Mouse (Mus musculus): ENCODE measurements around the gene Sirt3.

Gene Sirt3

GRCm38 (mm10) chr7:140856785-140857549, 25.1 kb downstream of the Sirt3 start, which contains the start of gene Ric8a:
TSS of gene Ric8a (plus strand) at chr7:140856957.
- in situ Hi-C loops (cut with MboI; ENCODE audit: low pct_unique_long_range_greater_than_20kb in 1 of 2, low sequenced_read_pairs in 2 of 2, unreplicated experiment in 1 of 2) = no loop called here

GRCm38 (mm10) chr7:140855860-140856784, 26.0 kb downstream of the Sirt3 start, which contains the start of gene Gm45785:
TSS of gene Gm45785 (minus strand) at chr7:140856331.
- in situ Hi-C loops (cut with MboI; ENCODE audit: low pct_unique_long_range_greater_than_20kb in 1 of 2, low sequenced_read_pairs in 2 of 2, unreplicated experiment in 1 of 2) = no loop called here

GRCm38 (mm10) chr7:140855181-140855580, 26.9 kb downstream of the Sirt3 start:
- in situ Hi-C loops (cut with MboI; ENCODE audit: low pct_unique_long_range_greater_than_20kb in 1 of 2, low sequenced_read_pairs in 2 of 2, unreplicated experiment in 1 of 2) = no loop called here

DNA sequence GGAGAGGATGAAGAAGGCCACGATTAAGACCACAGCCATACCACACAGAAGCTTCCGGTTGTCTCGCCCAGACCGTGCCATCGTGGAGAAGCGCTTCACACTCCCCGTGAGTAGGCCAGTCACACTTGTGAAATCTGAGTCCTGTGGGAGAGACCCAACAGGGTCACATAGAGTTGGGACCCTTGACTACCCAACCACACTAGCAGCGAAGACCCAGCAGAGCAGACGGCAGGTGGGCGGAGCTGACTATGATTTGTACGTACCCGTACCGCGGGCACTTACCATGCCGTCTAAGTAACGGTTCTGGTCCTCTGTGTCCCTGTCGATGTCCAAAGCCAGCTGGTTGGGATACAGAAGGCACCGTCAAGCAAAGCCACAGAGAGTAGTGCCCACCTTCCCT, 27.6 kb downstream of the Sirt3 start:
- in situ Hi-C loops (cut with MboI; ENCODE audit: low pct_unique_long_range_greater_than_20kb in 1 of 2, low sequenced_read_pairs in 2 of 2, unreplicated experiment in 1 of 2) = no loop called here

- in situ Hi-C loops (cut with MboI; ENCODE audit: low pct_unique_long_range_greater_than_20kb in 1 of 2, low sequenced_read_pairs in 2 of 2, unreplicated experiment in 1 of 2) = no loop called here
Measured at GRCm38 (mm10) chr7:140853386-140853785, 28.7 kb downstream of the Sirt3 start.

DNA sequence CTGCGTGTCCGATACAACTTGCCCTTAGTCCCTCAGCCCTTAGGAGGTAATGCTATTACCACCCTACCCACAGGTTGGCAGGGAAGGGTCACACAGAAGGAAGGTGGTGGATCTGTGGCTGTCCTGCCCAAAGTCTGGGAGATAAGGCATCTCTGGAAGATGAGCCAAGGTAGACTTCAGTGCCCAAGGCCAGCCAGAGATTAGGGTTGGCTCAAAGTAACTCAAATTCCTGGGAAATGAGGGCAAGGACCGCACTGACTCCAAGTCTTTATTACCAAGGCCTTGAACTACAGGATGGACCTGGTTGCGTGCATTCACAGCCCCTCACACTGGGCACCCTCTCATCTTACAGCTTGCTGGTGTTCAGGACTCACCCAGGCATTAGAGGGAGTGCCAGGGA, 30.2 kb downstream of the Sirt3 start:
- in situ Hi-C loops (cut with MboI; ENCODE audit: low pct_unique_long_range_greater_than_20kb in 1 of 2, low sequenced_read_pairs in 2 of 2, unreplicated experiment in 1 of 2) = no loop called here

DNA sequence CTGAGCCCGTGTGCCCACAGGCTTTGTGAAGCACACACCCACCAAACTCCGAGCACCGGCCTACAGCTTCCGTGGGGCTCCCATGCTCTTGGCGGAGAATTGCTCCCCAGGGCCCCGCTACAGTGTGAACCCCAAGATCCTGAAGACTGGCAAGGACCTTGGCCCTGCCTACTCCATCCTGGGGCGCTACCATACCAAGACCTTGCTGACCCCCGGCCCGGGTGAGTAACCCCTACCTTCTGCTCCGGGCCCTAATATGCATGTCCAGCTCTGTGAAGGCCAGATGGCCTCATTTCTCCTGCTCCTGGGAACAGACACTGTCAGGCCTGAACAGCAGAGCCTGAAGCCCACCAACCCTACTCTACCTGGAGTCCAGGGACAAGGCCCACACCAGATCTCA, 33.5 kb downstream of the Sirt3 start:
- in situ Hi-C loops (cut with MboI; ENCODE audit: low pct_unique_long_range_greater_than_20kb in 1 of 2, low sequenced_read_pairs in 2 of 2, unreplicated experiment in 1 of 2) = loop anchor here (5.0 to 10.0 kb wide), 4 partner anchors 49 to 326 kb away; partner anchors contain the start of gene Rnh1 (in 2 of the 2)

DNA sequence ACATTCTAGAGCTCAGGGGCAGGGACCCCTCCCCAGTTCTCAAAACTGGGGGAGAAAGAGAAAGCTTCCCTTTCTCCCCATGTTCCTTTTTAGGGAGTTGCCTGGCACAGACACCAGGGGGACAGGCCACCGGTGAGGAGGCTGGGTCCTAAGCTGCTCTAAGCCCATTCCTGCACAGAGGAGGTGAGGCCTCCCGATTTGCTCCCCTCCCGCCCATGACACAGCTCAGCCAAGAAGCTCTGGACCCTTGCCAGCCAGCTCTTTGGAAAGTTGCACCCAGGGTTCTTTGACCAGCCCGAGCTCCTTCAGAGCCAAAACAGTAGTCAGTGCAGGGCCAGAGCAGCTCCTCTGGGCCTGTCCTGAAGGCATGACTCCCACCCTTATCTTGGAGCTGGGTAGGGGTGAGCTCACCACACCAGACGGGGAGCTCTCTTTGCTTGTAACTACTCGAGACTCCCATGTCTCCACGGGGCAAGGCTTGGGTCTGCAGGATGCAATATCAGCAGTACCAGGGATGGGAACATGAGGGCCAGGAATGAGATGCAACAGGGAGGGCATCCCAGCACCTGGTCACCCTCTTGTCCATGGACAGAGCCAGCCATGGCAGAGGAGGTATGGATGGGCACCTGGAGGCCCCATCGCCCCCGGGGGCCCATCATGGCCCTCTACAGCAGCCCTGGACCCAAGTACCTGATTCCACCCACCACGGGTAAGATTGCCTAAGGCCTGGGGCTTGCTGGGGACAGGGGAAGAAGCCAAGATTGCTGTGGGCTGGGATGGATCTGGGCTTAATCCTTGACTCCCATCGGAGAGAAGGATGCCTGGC, 34.1 kb downstream of the Sirt3 start, which contains the start of gene Odf3:
Odf3 (plus strand) TSS at position 51 of the 826 bp plus-strand sequence.
- in situ Hi-C loops (cut with MboI; ENCODE audit: low pct_unique_long_range_greater_than_20kb in 1 of 2, low sequenced_read_pairs in 2 of 2, unreplicated experiment in 1 of 2) = loop anchor here (5.0 to 10.0 kb wide), 4 partner anchors 49 to 327 kb away; partner anchors contain the start of gene Rnh1 (in 2 of the 2)

GRCm38 (mm10) chr7:140846676-140847075, 35.4 kb downstream of the Sirt3 start:
- in situ Hi-C loops (cut with MboI; ENCODE audit: low pct_unique_long_range_greater_than_20kb in 1 of 2, low sequenced_read_pairs in 2 of 2, unreplicated experiment in 1 of 2) = loop anchor here (5.0 to 10.0 kb wide), 4 partner anchors 51 to 328 kb away; partner anchors contain the start of gene Rnh1 (in 2 of the 2)

DNA sequence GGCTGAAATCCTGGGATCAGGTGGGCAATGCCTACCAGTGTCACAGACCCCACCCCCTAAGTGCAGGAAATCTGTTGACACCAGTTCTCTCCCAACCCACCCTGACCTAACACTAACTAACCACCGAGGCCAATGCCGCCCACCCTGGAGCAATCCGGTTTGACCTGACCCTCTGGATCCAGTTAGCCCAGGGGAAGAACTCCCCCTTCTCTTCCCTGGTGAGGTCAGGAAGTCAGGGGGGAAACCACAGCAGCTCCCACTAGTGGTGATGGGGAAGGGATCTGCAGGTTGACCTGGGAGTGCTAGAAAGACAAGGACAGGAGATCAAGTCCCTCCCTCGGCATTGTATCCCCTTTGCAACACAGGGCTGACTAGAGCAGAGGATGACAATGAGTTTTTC, 36.4 kb downstream of the Sirt3 start:
- in situ Hi-C loops (cut with MboI; ENCODE audit: low pct_unique_long_range_greater_than_20kb in 1 of 2, low sequenced_read_pairs in 2 of 2, unreplicated experiment in 1 of 2) = loop anchor here (5.0 to 10.0 kb wide), 4 partner anchors 52 to 329 kb away; partner anchors contain the start of gene Rnh1 (in 2 of the 2)

GRCm38 (mm10) chr7:140844905-140845665, 37.0 kb downstream of the Sirt3 start, which contains the start of gene Scgb1c1:
TSS of gene Scgb1c1 (plus strand) at chr7:140845547.
- in situ Hi-C loops (cut with MboI; ENCODE audit: low pct_unique_long_range_greater_than_20kb in 1 of 2, low sequenced_read_pairs in 2 of 2, unreplicated experiment in 1 of 2) = loop anchor here (5.0 to 10.0 kb wide), 5 partner anchors 52 to 330 kb away; partner anchors contain the start of genes Rnh1 (in 2 of the 2) and Cox8b (in 1 of the 2)

DNA sequence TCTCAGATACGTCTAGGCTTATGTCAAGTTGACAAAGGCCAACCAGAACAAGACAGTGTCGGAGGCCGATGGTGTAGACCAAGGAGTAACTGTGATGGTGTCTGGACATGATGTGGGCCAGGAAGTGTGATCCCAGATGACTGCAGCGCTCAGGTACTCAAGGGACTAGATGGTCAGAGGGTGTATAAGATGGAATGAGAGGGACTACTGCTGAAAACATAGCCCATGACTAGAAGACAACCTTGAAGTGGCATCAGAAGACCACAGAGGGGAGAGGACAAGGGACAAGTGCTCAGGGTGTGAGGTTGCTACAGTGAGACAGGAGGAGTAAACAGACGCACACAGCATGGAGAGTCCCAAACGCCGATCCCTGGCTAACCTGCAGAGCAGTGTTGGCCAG, 38.3 kb downstream of the Sirt3 start:
- in situ Hi-C loops (cut with MboI; ENCODE audit: low pct_unique_long_range_greater_than_20kb in 1 of 2, low sequenced_read_pairs in 2 of 2, unreplicated experiment in 1 of 2) = loop anchor here (5.0 to 10.0 kb wide), 3 partner anchors 58 to 331 kb away; partner anchors contain the start of genes Rnh1 (in 2 of the 2) and Cox8b (in 1 of the 2)

DNA sequence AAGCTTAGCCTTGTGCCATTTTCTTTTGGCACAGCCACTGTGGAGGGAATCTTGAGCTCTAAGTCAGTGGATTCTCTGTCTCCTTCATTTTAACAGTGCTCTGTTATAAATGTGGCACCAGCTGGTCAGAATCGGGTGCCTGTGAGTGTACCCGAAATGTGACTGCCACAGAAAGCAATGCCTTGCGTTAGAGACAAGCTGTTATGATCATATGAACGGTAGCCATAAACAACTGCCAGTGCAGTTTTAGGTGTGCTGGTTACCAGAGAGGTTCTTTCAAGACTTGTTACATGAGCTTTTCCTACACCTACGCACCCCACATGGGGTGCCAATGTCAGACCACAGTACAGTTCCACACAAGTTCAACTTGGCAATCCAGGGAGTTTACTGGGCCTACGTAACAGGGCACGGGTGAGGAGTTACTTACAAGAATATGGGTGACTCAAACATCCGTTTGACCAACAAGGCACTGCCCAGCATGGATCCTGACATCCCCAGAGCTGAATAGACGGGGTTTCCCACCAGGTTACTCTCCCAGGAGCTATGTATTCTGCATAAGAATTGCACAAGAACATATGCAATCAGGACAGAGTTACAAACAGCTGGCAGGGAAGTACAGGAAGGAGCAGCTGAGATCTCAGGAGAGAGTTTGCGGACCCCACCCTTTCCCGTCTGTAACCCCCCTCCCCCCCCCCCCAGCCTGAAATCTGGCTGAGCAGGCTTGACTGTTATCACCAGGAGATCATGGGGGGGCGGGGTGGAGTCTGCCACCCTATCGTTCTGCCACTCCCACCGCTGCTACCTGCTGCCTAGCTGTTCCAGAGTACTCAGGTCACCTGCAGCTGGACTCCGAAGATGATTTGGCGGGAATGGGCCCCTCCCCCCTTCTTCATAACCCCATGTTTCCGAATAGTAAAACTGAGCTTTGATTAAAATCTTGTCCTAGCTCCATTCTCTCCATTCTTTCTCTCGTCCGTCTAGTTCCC, 41.1 kb downstream of the Sirt3 start:
- in situ Hi-C loops (cut with MboI; ENCODE audit: low pct_unique_long_range_greater_than_20kb in 1 of 2, low sequenced_read_pairs in 2 of 2, unreplicated experiment in 1 of 2) = loop anchor here (5.0 to 10.0 kb wide), 3 partner anchors 61 to 334 kb away; partner anchors contain the start of genes Rnh1 (in 2 of the 2) and Cox8b (in 1 of the 2)

DNA sequence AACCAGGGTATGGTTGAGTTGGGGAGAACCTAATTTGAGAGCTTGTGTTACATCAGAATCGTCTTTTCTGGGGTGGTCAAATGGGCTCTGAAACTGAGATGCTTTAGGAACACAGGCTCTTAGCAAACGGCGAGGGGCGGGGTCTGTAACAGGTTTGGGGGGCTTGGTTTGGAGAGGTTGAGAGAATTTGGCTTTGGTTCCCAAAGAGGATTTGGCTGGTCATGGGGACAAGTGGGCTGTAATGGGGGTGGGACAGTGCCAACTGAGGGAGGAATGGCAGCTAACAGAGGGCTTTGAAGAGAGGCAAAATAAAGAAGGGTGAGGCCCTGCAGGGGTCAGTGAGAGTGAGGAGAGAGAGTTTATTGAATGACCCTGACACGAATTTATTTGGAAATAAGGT, 42.6 kb downstream of the Sirt3 start:
- in situ Hi-C loops (cut with MboI; ENCODE audit: low pct_unique_long_range_greater_than_20kb in 1 of 2, low sequenced_read_pairs in 2 of 2, unreplicated experiment in 1 of 2) = no loop called here

DNA sequence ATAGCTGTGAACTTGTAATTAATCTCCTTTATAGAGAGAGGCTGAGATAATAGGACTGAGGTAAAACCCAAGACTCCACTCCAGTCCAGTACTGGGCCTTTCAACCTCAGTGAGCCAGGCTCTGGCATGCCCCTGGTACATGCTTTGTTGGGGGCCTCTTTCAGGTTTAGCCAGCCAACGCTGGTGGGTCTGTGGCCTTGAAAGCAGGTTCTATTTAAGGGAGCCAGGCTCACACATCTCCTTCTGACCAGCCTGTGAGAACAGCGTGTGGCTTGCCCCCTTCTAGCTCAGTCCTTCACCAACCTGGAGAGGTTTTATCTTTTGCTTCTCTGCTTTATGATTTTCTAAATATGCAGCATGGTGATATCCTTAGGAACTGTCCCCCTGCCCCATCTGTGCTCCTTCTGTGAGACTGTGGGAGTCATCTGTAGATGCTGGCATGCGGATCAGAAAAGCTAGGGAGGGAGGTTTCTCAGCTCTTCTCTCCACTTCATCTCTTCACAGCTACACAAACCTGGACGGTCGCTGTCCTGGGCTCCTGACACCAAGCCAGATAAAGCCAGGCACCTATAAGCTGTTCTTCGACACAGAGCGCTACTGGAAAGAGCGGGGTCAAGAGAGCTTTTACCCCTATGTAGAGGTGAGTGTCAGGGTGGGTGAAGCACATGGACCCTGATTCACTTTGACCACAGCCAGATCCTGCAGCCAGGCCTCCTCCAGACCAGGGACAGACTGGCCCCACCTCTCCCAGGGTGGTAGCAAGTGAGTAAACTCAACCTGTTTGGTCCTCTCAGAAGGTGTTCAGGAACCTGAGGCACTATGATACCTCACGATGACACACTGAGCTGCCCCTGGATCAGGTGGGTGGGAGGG, 45.6 kb downstream of the Sirt3 start:
- in situ Hi-C loops (cut with MboI; ENCODE audit: low pct_unique_long_range_greater_than_20kb in 1 of 2, low sequenced_read_pairs in 2 of 2, unreplicated experiment in 1 of 2) = no loop called here

All from mouse embryonic stem cell (cell line).